Mouse (Mus musculus): ENCODE measurements around the gene Tpi1. TPM values are rescaled to one million over a fixed set of nuclear protein-coding genes. Genes with fewer than 3 reads are reported as not detected.
"Not testable (repeated sequence)": the region's sequence is repeated elsewhere in the genome, so short reads cannot be mapped to it uniquely, and the experiment has no call there.

Tpi1 gene
- polyA plus RNA-seq, 1 experiment: 74.7 TPM

DNA sequence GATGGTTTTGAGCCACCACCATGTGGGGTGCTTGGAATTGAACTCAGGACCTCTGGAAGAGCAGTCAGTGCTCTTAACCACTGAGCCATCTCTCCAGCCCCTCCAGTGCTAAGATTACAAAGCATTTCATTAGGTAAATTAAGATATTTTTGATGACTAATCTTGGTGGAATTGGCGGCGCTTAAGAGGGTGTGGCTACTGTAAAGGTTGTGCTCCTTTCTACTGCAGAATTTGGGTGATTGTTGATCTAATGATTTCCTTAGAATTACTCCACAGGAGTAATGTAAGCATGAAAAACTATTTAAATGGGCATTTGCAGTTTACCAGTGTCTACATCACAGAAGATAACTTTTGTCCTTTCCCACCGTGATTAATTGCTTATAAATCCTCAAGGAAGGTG, 9.8 kb downstream of the Tpi1 start:
- no peak for DNase-seq (ENCODE audit: low read depth in 1 of 2, low spot score in 2 of 2)
- 75% methylated on average over 3 of the region's 3 CpGs for WGBS
- no peak for TF ChIP-seq POLR2A (IDR thresholded peaks at IDR 0.05; ENCODE audit: low read depth, low read length)
- TF ChIP-seq CTCF (IDR thresholded peaks at IDR 0.05; ENCODE audit: extremely low read depth, insufficient read depth, insufficient read length, insufficient replicate concordance): no peak
- peaks cover 8% of the 10 kb centered on the region for H3K4me1 ChIP-seq (ENCODE audit: control insufficient read depth, insufficient read depth, insufficient read length)
- H3K36me3 ChIP-seq (ENCODE audit: control insufficient read depth, insufficient read depth, low read length): no peaks in the 10 kb centered on the region
- H3K4me3 ChIP-seq (ENCODE audit: extremely low read depth, insufficient read depth, insufficient read length): no peak overlapping the region
- H3K27ac ChIP-seq (ENCODE audit: insufficient read depth, low read length): no peak overlapping the region
- H3K27me3 ChIP-seq (ENCODE audit: control insufficient read depth, insufficient read depth, low read length): no peaks in the 10 kb centered on the region

- H3K4me1 ChIP-seq (ENCODE audit: control insufficient read depth, insufficient read depth, insufficient read length); H3K36me3 ChIP-seq (ENCODE audit: control insufficient read depth, insufficient read depth, low read length); H3K27me3 ChIP-seq (ENCODE audit: control insufficient read depth, insufficient read depth, low read length); H3K27ac ChIP-seq (ENCODE audit: insufficient read depth, low read length); H3K4me3 ChIP-seq (ENCODE audit: extremely low read depth, insufficient read depth, insufficient read length); DNase-seq (ENCODE audit: low read depth in 1 of 2, low spot score in 2 of 2): not testable (repeated sequence)
- WGBS: 98% methylated on average over 4 of the region's 4 CpGs
Observed at GRCm38 (mm10) chr6:124803691-124804090, 10.4 kb downstream of the Tpi1 start.

GRCm38 (mm10) chr6:124803061-124803460, 11.0 kb downstream of the Tpi1 start:
- H3K4me1 ChIP-seq (ENCODE audit: control insufficient read depth, insufficient read depth, insufficient read length): peaks cover 4% of the 10 kb centered on the region
- H3K27me3 ChIP-seq (ENCODE audit: control insufficient read depth, insufficient read depth, low read length): no peaks in the 10 kb centered on the region
- DNase-seq (ENCODE audit: low read depth in 1 of 2, low spot score in 2 of 2): no peak
- no peak overlapping the region for H3K4me3 ChIP-seq (ENCODE audit: extremely low read depth, insufficient read depth, insufficient read length)
- no peaks in the 10 kb centered on the region for H3K36me3 ChIP-seq (ENCODE audit: control insufficient read depth, insufficient read depth, low read length)
- WGBS: 87% methylated on average over 3 of the region's 3 CpGs
- no peak overlapping the region for H3K27ac ChIP-seq (ENCODE audit: insufficient read depth, low read length)
- no peak for TF ChIP-seq POLR2A (IDR thresholded peaks at IDR 0.05; ENCODE audit: low read depth, low read length)
- no peak for TF ChIP-seq CTCF (IDR thresholded peaks at IDR 0.05; ENCODE audit: extremely low read depth, insufficient read depth, insufficient read length, insufficient replicate concordance)

GRCm38 (mm10) chr6:124802400-124802799, 11.7 kb downstream of the Tpi1 start:
- H3K4me3 ChIP-seq (ENCODE audit: extremely low read depth, insufficient read depth, insufficient read length); H3K27me3 ChIP-seq (ENCODE audit: control insufficient read depth, insufficient read depth, low read length); H3K36me3 ChIP-seq (ENCODE audit: control insufficient read depth, insufficient read depth, low read length); DNase-seq (ENCODE audit: low read depth in 1 of 2, low spot score in 2 of 2); H3K27ac ChIP-seq (ENCODE audit: insufficient read depth, low read length); H3K4me1 ChIP-seq (ENCODE audit: control insufficient read depth, insufficient read depth, insufficient read length): not testable (repeated sequence)
- WGBS: 25% methylated on average over 6 of the region's 9 CpGs

GRCm38 (mm10) chr6:124796200-124796599, 17.9 kb downstream of the Tpi1 start:
- WGBS: 88% methylated on average over 2 of the region's 2 CpGs

GRCm38 (mm10) chr6:124795781-124796180, 18.3 kb downstream of the Tpi1 start:
- no peak for DNase-seq (ENCODE audit: low read depth in 1 of 2, low spot score in 2 of 2)
- no peak overlapping the region for H3K4me3 ChIP-seq (ENCODE audit: extremely low read depth, insufficient read depth, insufficient read length)
- H3K27ac ChIP-seq (ENCODE audit: insufficient read depth, low read length): no peak overlapping the region
- no peaks in the 10 kb centered on the region for H3K4me1 ChIP-seq (ENCODE audit: control insufficient read depth, insufficient read depth, insufficient read length)
- 82% methylated on average over 4 of the region's 4 CpGs for WGBS
- no peaks in the 10 kb centered on the region for H3K36me3 ChIP-seq (ENCODE audit: control insufficient read depth, insufficient read depth, low read length)
- H3K27me3 ChIP-seq (ENCODE audit: control insufficient read depth, insufficient read depth, low read length): no peaks in the 10 kb centered on the region
- no peak for TF ChIP-seq POLR2A (IDR thresholded peaks at IDR 0.05; ENCODE audit: low read depth, low read length)
- no peak for TF ChIP-seq CTCF (IDR thresholded peaks at IDR 0.05; ENCODE audit: extremely low read depth, insufficient read depth, insufficient read length, insufficient replicate concordance)

More at GRCm38 (mm10) chr6:124796200-124796599, 17.9 kb downstream of the Tpi1 start:
- Histone ChIP-seq H3K27ac (ENCODE audit: insufficient read depth, low read length) (no peak overlapping the region), H3K4me3 (ENCODE audit: extremely low read depth, insufficient read depth, insufficient read length) (no peak overlapping the region), H3K4me1 (ENCODE audit: control insufficient read depth, insufficient read depth, insufficient read length) (no peaks in the 10 kb centered on the region), H3K27me3 (ENCODE audit: control insufficient read depth, insufficient read depth, low read length) (no peaks in the 10 kb centered on the region), H3K36me3 (ENCODE audit: control insufficient read depth, insufficient read depth, low read length) (no peaks in the 10 kb centered on the region)
- no peak for DNase-seq (ENCODE audit: low read depth in 1 of 2, low spot score in 2 of 2)
- TF ChIP-seq POLR2A (IDR thresholded peaks at IDR 0.05; ENCODE audit: low read depth, low read length) (no peak), CTCF (IDR thresholded peaks at IDR 0.05; ENCODE audit: extremely low read depth, insufficient read depth, insufficient read length, insufficient replicate concordance) (no peak)

DNA sequence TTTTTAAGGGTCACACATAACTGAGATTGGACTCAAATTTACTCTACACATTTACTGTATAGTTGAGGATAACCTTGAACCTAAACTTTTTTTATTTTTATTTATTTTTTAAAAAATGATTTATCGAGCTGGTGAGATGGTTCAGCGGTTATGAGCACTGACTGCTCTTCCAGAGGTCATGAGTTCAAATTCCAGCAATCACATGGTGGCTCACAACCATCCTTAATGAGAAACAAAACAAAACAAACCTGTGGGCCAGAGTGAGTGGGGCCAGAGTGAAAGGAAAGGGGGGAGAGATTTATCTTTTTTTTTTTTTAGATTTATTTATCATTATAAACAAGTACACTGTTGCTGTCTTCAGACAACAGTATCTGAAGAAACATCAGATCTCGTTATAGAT, 22.2 kb downstream of the Tpi1 start:
- TF ChIP-seq POLR2A (IDR thresholded peaks at IDR 0.05; ENCODE audit: low read depth, low read length) (no peak), CTCF (IDR thresholded peaks at IDR 0.05; ENCODE audit: extremely low read depth, insufficient read depth, insufficient read length, insufficient replicate concordance) (no peak)
- Histone ChIP-seq H3K4me1 (ENCODE audit: control insufficient read depth, insufficient read depth, insufficient read length) (no peaks in the 10 kb centered on the region), H3K36me3 (ENCODE audit: control insufficient read depth, insufficient read depth, low read length) (no peaks in the 10 kb centered on the region), H3K27ac (ENCODE audit: insufficient read depth, low read length) (no peak overlapping the region), H3K27me3 (ENCODE audit: control insufficient read depth, insufficient read depth, low read length) (no peaks in the 10 kb centered on the region), H3K4me3 (ENCODE audit: extremely low read depth, insufficient read depth, insufficient read length) (no peak overlapping the region)
- WGBS: 86% methylated on average over 3 of the region's 3 CpGs
- DNase-seq (ENCODE audit: low read depth in 1 of 2, low spot score in 2 of 2): no peak

Data from spleen, adult 2 months (tissue).